Mouse (Mus musculus) stomach, embryonic 15.5 days (tissue): ENCODE data around the gene Pmm1. TPM values are rescaled to one million over a fixed set of nuclear protein-coding genes. Genes with fewer than 3 reads are reported as not detected.
A peak's percentile ranks its signal among the peaks of the same experiment; 100 is the strongest.
"Not testable (repeated sequence)": the region's sequence is repeated elsewhere in the genome, so short reads cannot be mapped to it uniquely, and the experiment has no call there.

Experiments
- ATAC-seq: fragments of 200-750 bp; cut with Nextera tagmentation; 2 replicates; pipeline ENCODE4 v1.8.0; 2017; ENCODE audit warnings: low read depth, moderate number of reproducible peaks, moderate TSS enrichment; ENCODE audit not compliant: insufficient read depth, low FRiP score
- H3K27ac ChIP-seq: fragments of 300-500 bp; sonication (generic); 2 replicates; pipeline ENCODE4 v1.5.1; 2015; ENCODE audit warnings: mild to moderate bottlenecking, inconsistent platforms
- H3K27me3 ChIP-seq: fragments of 300-500 bp; sonication (generic); replicated peaks from 2 replicates; pipeline ENCODE4 v1.6.1; 2015; ENCODE audit warnings: inconsistent platforms
- H3K36me3 ChIP-seq: fragments of 300-500 bp; sonication (generic); 2 replicates; pipeline ENCODE4 v1.6.1; 2015; ENCODE audit warnings: inconsistent platforms
- H3K4me1 ChIP-seq: fragments of 300-500 bp; sonication (generic); 2 replicates; pipeline ENCODE4 v1.6.1; 2015; ENCODE audit warnings: inconsistent platforms
- H3K4me2 ChIP-seq: fragments of 300-500 bp; sonication (generic); 2 replicates; pipeline ENCODE4 v1.6.1; 2015; ENCODE audit warnings: mild to moderate bottlenecking, inconsistent platforms
- H3K4me3 ChIP-seq: fragments of 300-500 bp; sonication (generic); replicated peaks from 2 replicates; pipeline ENCODE4 v1.5.1; 2015; ENCODE audit warnings: inconsistent platforms
- H3K9ac ChIP-seq: fragments of 300-500 bp; sonication (generic); 2 replicates; pipeline ENCODE4 v1.6.1; 2015; ENCODE audit warnings: inconsistent platforms
- H3K9me3 ChIP-seq: fragments of 300-500 bp; sonication (generic); 2 replicates; pipeline ENCODE4 v1.6.1; 2016; ENCODE audit warnings: inconsistent platforms
- WGBS: fragments of 180-500 bp; shearing (Covaris S2); methylation state at CpG from one replicate; pipeline ENCODE4 v1.1.7; 2015; 5-methylcytosine and 5-hydroxymethylcytosine counted together
- polyA plus RNA-seq: library from polyadenylated mRNA; unstranded; fragments of >200 nt; fragmentation: Nextera tagmentation; extraction: Ambion mirVana; gene quantifications from 2 replicates; pipeline ENCODE4 v1.2.1, GENCODE M21; 2015

Pmm1 gene
- polyA plus RNA-seq, 1 experiment from 2014 or later: 28.9 TPM

DNA sequence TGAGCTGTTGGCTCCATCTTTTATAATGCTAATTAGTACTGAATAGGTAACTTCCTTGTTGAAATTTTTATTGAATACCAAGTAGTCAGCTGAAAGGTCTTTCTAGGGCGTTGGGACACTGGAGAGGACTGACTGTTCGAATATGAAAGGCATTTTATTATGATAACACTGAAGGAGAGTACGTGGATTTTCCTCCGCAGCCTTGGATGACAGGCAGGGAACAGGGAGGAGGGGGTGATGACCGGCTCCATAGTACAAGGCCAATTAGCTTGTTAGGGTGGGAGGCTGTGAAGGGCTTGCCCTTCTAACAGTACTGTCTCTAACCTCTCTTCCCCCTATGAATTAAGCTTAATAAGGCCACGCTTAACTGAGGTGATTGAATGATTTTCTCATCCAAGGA is 8.9 kb upstream of the Pmm1 start:
- WGBS: 70% methylated on average over 6 of the region's 6 CpGs
- not testable (repeated sequence) for ATAC-seq, H3K4me2 ChIP-seq

DNA sequence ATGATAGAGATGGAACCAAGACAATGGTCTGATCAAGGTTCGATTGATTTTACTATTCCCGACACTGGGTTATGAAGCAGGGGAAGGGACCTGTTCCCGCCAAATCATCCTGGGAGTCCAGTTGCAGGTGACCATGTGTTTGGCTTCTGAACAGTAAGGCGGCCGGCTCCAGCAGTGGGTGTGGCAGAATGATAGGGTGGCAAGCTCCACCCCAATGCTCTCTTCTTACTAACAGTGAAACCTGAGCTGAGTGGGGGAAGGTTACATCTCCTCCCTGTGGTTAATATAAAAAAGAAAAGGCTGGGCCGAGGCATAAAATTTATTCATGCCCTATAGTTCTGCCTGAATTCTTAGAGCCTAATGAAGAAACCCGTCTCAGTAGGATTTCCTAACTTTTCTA is 8.4 kb upstream of the Pmm1 start:
- no peak overlapping the region for H3K4me2 ChIP-seq
- H3K27me3 ChIP-seq: no peaks in the 10 kb centered on the region
- no peaks in the 10 kb centered on the region for H3K4me1 ChIP-seq
- no peaks in the 10 kb centered on the region for H3K9me3 ChIP-seq
- WGBS: 52% methylated on average over 7 of the region's 7 CpGs
- ATAC-seq: peak; percentile 43; the same call in 1 of the 2 replicates
- H3K9ac ChIP-seq: no peak overlapping the region
- no peak overlapping the region for H3K27ac ChIP-seq
- no peak overlapping the region for H3K4me3 ChIP-seq
- no peaks in the 10 kb centered on the region for H3K36me3 ChIP-seq

More for the DNA sequence above, 8.9 kb upstream of the Pmm1 start:
- H3K27me3 ChIP-seq, H3K4me3 ChIP-seq, H3K27ac ChIP-seq, H3K9me3 ChIP-seq, H3K4me1 ChIP-seq, H3K36me3 ChIP-seq, H3K9ac ChIP-seq: not testable (repeated sequence)

DNA sequence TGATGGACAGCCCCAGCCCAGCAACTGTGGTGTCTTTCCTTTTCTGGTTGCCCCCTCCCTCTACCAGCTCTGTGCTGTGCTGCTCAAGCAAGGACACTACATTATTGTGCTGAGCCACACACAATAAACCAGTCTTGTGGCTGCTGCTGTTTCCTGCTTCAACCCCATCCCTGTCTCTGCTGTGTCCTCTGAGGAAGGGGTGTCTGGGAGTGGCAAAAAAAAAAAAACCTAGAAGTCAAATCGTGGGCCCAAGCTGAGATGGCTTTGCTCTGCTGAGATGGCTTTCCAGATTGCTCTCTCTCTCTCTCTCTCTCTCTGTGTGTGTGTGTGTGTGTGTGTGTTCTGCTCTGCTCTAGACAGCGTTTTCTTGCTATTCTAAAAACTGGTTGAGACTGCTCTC is 7.7 kb upstream of the Pmm1 start:
- H3K27me3 ChIP-seq: no peaks in the 10 kb centered on the region
- no peak overlapping the region for H3K4me3 ChIP-seq
- H3K36me3 ChIP-seq: no peaks in the 10 kb centered on the region
- no peak overlapping the region for H3K27ac ChIP-seq
- H3K4me2 ChIP-seq: no peak overlapping the region
- H3K9ac ChIP-seq: no peak overlapping the region
- H3K4me1 ChIP-seq: no peaks in the 10 kb centered on the region
- H3K9me3 ChIP-seq: no peaks in the 10 kb centered on the region
- 51% methylated on average over 2 of the region's 2 CpGs for WGBS
- ATAC-seq: no peak

DNA sequence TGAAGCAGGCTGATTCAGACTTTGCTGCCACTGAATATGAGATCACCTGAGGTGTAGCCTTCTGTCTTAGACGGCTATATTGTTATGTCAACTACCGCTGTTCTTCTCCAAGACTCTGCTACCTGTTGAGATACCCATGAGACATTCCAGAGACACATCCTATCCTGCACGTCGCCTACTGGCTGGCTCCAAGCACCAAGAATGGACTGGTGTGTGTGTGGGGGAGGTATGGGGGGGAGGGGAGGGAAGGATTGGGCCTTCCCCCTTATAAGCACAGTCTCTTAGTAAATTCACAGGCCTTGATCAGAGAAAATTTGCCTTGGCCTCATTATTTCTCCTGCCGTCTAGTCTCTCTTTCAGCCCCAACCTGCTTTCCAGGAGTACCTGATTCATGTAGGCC is 7.1 kb upstream of the Pmm1 start:
- Histone ChIP-seq H3K27me3 (no peaks in the 10 kb centered on the region), H3K27ac (no peak overlapping the region), H3K4me1 (no peaks in the 10 kb centered on the region), H3K9me3 (no peaks in the 10 kb centered on the region), H3K36me3 (no peaks in the 10 kb centered on the region), H3K9ac (no peak overlapping the region), H3K4me3 (no peak overlapping the region), H3K4me2 (no peak overlapping the region)
- 89% methylated on average over 5 of the region's 5 CpGs for WGBS
- no peak for ATAC-seq

DNA sequence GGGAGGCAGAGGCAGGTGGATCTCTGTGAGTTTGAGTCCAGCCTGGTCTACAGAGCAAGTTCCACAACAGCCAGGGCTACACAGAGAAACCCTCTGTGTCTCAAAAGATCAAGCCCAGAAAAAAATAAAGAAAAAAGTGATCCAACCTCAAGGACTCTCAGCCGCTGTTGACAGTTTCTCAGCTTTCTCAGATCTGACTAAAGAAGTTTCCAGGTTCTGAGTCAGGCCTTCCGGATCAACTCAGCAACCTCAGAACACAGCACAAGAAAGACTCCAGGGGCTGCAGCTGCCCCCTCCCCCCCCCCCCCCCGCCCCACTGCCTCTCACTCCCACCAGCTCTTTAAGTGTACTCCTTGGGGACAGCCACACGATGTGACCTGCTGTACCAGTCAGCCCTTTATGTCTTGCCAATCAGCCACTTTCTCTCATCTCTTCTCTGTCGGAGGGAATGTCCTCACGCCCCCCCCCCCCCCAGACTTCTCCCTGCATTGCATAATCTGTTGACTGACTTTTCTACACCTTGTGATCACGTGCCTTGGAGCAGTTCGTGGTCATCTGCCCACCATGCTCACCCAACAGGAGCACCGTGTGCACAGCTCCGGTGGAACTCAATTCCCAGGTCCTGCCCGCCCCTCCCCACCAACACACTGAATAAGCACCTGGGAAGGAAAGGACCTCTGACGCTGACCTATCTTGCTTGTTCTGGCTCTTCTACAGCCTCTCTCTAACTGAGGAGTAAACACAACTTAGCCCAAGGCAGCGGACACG is 5.5 kb upstream of the Pmm1 start:
- Histone ChIP-seq H3K9ac (no peak overlapping the region), H3K36me3 (no peaks in the 10 kb centered on the region), H3K4me1 (no peaks in the 10 kb centered on the region), H3K27me3 (no peaks in the 10 kb centered on the region), H3K4me3 (no peak overlapping the region), H3K4me2 (no peak overlapping the region), H3K27ac (no peak overlapping the region), H3K9me3 (no peaks in the 10 kb centered on the region)
- ATAC-seq: no peak
- 76% methylated on average over 13 of the region's 14 CpGs for WGBS

DNA sequence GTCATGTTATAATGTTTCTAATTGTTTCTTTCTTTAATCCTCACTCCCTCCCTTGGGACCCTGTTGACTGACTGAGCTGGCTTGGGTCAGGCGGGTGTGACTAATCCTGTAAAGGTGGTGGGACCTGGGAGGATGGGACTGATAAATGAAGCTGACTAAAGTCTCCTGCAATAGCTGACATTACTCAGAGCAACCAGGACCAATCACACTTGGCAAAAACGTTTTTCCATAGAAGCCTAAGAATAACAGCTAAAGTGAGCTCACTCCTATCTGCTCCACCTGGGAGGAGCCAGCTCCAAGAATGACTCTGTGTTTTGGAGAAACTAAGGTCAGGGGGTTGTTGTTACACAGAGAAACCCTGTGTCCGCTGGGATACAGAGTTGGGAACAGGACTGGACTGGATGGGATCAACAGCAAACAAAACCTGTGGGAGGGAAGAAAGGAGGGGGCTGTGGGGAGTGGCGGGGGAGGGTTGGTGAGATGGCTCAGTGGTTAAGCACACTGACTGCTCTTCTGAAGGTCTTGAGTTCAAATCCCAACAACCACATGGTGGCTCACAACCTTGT is 4.3 kb upstream of the Pmm1 start:
- Histone ChIP-seq H3K9me3 (no peaks in the 10 kb centered on the region), H3K27me3 (no peaks in the 10 kb centered on the region), H3K4me2 (no peak overlapping the region), H3K27ac (no peak overlapping the region), H3K4me3 (no peak overlapping the region), H3K36me3 (no peaks in the 10 kb centered on the region), H3K4me1 (peaks cover 5% of the 10 kb centered on the region), H3K9ac (no peak overlapping the region)
- WGBS: 60% methylated on average over 4 of the region's 4 CpGs
- ATAC-seq: no peak

DNA sequence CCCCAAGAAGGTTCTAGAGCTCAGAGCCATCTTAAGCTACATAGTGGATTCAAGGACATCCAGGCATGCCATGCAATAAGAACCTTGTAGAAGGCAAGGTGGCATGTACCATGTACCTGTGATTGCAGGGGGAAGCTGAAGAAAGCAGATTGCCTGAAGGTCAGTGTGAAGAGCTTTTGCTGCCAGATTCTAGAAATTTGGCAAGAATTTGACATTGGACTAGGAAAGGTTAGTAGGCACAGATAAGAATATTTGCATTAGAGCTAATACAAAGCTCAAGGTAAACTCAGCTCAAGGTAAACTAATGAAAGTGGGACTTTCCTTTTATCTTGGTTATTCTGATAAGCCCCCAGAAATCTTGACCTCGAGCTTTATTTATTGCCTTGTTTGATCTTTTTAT is 3.5 kb upstream of the Pmm1 start:
- Histone ChIP-seq H3K27me3 (no peaks in the 10 kb centered on the region), H3K9me3 (no peaks in the 10 kb centered on the region), H3K27ac (no peak overlapping the region), H3K9ac (no peak overlapping the region), H3K4me3 (no peak overlapping the region), H3K36me3 (no peaks in the 10 kb centered on the region), H3K4me1 (peaks cover 5% of the 10 kb centered on the region), H3K4me2 (no peak overlapping the region)
- no peak for ATAC-seq
- 48% methylated on average over 1 of the region's 1 CpGs for WGBS

DNA sequence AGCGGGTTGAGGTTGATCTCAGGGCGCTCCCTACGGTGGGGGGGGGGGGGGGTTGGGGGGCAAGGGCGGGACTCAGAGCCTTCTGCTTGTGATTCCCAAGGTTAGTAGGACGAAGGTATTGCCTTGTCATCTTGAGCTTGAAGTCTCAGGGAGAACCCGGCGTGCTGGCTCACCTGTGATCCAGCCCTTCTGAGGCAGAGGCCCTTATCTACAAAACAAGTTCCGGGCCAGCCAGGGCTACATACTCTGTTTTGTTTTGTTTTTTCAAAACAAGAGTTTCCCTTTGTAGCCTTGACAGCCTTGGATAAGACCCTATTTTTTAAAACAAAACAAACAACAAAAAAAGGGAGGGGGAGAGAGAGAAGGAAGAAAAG is 335 bp upstream of the Pmm1 start:
- H3K27ac ChIP-seq: no peak overlapping the region
- no peak overlapping the region for H3K9ac ChIP-seq
- H3K4me2 ChIP-seq: peak overlapping the region; percentile 100
- ATAC-seq: peak; percentile 54
- 2% methylated on average over 7 of the region's 8 CpGs for WGBS
- H3K4me1 ChIP-seq: peaks cover 5% of the 10 kb centered on the region
- H3K27me3 ChIP-seq: no peaks in the 10 kb centered on the region
- peak overlapping the region; percentile 79 for H3K4me3 ChIP-seq
- H3K36me3 ChIP-seq: no peaks in the 10 kb centered on the region
- no peaks in the 10 kb centered on the region for H3K9me3 ChIP-seq

DNA sequence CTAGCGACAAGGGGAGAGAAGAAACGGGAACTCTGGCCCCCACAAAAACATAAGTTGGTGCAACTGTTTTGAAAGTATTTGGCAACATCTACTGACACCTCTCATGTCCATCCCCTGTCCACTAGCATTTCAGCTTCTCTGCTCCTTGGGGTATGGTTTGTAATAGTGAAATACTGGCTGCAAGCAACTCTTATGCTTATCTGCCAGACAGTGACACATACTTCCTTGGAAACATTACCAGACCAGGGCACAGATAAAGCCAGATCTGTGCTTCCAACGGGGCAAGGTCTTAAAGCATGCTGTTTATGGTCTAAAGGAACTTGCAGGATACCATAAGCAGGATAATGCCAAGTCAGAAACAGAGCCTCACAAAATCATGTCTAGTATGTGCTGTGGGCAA is 1.8 kb downstream of the Pmm1 start:
- no peak overlapping the region for H3K9ac ChIP-seq
- ATAC-seq: no peak

DNA sequence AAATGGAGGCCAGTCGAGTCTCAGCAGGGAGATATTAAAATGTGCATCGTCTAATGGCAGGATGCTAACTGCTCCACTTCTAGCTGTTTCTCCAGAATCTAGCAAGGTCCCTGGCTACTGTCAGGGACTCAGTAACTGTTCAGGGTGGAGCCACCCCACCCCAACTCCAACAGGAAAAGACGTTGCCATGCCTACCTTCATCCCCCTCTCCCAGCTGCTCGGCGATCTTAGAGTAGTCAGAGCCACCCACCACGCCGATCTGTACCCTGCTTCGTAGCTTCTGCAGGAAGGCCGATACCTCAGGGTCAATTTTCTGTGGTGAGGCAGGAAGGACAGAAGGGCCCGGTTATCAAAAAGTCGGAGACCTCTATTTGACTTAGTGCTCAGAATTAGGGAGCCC is 3.1 kb downstream of the Pmm1 start:
- no peaks in the 10 kb centered on the region for H3K9me3 ChIP-seq
- peaks cover 7% of the 10 kb centered on the region; the same call in 1 of the 2 replicates for H3K36me3 ChIP-seq
- 79% methylated on average over 11 of the region's 11 CpGs for WGBS
- H3K27me3 ChIP-seq: no peaks in the 10 kb centered on the region
- H3K4me3 ChIP-seq: no peak overlapping the region
- H3K4me1 ChIP-seq: peaks cover 5% of the 10 kb centered on the region
- ATAC-seq: no peak
- H3K27ac ChIP-seq: no peak overlapping the region
- H3K4me2 ChIP-seq: no peak overlapping the region
- no peak overlapping the region for H3K9ac ChIP-seq

More for the DNA sequence above, 1.8 kb downstream of the Pmm1 start:
- Histone ChIP-seq H3K27ac (no peak overlapping the region), H3K4me1 (peaks cover 5% of the 10 kb centered on the region), H3K36me3 (peaks cover 7% of the 10 kb centered on the region; the same call in 1 of the 2 replicates), H3K4me2 (no peak overlapping the region), H3K4me3 (no peak overlapping the region), H3K9me3 (no peaks in the 10 kb centered on the region), H3K27me3 (no peaks in the 10 kb centered on the region)
- WGBS: 85% methylated on average over 3 of the region's 3 CpGs

DNA sequence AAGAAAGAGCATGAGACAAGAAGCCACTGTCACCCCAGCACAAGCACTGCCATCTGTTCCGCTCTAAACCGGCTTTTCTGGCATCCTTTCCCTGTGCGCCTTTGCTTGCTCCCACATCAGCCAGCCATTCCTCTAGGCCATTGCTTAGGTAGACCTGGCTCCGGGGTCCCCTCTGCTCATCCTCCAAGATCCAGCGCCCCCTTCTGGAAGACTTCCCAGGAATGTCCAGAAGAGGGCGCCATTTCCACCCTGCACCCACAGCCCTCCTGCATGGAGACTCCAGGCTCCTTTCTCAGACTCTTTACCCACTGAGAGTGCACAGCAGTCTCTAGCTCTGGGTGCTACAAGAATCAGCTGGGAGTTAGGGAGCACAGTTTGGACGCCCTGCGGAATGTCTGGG is 4.3 kb downstream of the Pmm1 start:
- H3K4me3 ChIP-seq: no peak overlapping the region
- ATAC-seq: no peak
- H3K27me3 ChIP-seq: no peaks in the 10 kb centered on the region
- H3K9me3 ChIP-seq: no peaks in the 10 kb centered on the region
- WGBS: 55% methylated on average over 8 of the region's 8 CpGs
- H3K36me3 ChIP-seq: peaks cover 7% of the 10 kb centered on the region; the same call in 1 of the 2 replicates
- peaks cover 5% of the 10 kb centered on the region for H3K4me1 ChIP-seq
- no peak overlapping the region for H3K4me2 ChIP-seq
- no peak overlapping the region for H3K27ac ChIP-seq
- no peak overlapping the region for H3K9ac ChIP-seq

DNA sequence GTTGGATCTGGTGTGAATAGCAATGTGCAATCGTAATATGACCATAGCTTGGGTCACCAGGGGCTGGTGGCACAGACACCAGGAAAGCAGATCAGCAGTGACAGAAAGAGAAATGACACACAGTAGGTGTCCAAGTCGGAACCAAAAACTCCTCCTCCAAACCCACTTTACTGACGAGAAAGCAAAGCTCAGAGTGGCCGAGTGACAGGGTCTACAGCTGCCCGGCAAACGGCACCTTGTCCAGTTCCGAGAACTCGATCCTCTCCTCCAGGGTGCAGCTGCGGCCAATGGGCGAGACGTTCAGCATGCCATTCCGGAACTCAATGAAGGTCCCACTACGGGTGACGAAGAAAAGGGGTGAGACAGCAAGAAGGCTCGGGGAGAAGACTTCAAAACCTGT is 5.3 kb downstream of the Pmm1 start:
- H3K27me3 ChIP-seq: no peaks in the 10 kb centered on the region
- H3K4me3 ChIP-seq: no peak overlapping the region
- H3K4me2 ChIP-seq: no peak overlapping the region
- H3K4me1 ChIP-seq: peaks cover 3% of the 10 kb centered on the region
- WGBS: 93% methylated on average over 15 of the region's 15 CpGs
- H3K27ac ChIP-seq: no peak overlapping the region
- H3K36me3 ChIP-seq: peaks cover 7% of the 10 kb centered on the region; the same call in 1 of the 2 replicates
- H3K9ac ChIP-seq: no peak overlapping the region
- ATAC-seq: no peak
- no peaks in the 10 kb centered on the region for H3K9me3 ChIP-seq
